Mouse (Mus musculus): Measurements from ENCODE around the gene Paqr3. TPM values are rescaled to one million over a fixed set of nuclear protein-coding genes. Genes with fewer than 3 reads are reported as not detected.

The Paqr3 gene
- polyA plus RNA-seq, 1 experiment, result 16.1 TPM

DNA sequence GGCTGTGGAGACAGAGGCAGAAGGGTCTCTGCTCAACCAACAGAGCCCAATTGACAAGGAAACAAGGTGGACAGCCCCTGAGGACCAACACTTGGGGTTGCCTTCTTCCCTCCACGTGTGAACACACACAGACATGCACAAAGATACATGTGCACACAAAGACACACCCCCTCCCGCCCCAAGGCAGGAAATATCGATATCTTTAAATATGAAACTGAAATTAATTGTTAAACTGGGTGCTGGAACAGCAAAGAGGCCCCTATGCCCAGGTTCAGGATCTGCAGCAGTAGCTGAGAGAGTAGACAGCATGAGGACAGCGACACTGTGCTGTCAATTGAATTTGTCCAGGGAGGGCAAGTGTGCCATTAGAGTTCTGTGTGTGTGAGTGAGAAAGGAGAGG lies 45.6 kb downstream of the Paqr3 start:
- TF ChIP-seq CTCF (IDR thresholded peaks at IDR 0.05; ENCODE audit: extremely low read depth, insufficient read depth, low read length), result no peak
- Histone ChIP-seq H3K4me3 (ENCODE audit: insufficient read depth, low read length) (no peak overlapping the region), H3K27ac (ENCODE audit: insufficient read depth, low read length) (no peak overlapping the region), H3K4me1 (ENCODE audit: control insufficient read depth, insufficient read depth, low read length) (no peaks in the 10 kb centered on the region)

DNA sequence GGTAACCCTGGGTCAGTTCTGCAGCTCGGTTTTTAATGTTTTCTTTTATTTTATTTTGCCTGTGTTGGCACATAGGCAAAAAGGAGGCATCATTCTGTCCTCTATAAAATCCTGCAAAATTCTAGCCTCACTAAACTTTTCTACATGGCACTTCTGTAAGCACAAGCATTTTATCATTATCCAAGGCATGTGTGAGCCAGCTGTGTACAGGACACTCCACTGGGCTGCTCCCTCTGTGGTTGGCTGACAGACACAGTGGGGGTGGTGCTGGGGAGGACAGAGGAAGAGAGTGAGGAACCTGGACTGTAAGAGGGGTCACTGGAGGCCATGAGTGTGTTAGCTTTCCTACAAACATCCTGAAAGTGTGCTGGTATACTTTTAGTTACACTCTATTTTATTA lies 49.4 kb downstream of the Paqr3 start:
- no peaks in the 10 kb centered on the region for H3K4me1 ChIP-seq (ENCODE audit: control insufficient read depth, insufficient read depth, low read length)
- no peak overlapping the region for H3K27ac ChIP-seq (ENCODE audit: insufficient read depth, low read length)
- no peak for TF ChIP-seq CTCF (IDR thresholded peaks at IDR 0.05; ENCODE audit: extremely low read depth, insufficient read depth, low read length)
- TF ChIP-seq POLR2A (IDR thresholded peaks at IDR 0.05; ENCODE audit: extremely low read depth, insufficient read depth, low read length), result no peak
- no peak overlapping the region for H3K4me3 ChIP-seq (ENCODE audit: insufficient read depth, low read length)

DNA sequence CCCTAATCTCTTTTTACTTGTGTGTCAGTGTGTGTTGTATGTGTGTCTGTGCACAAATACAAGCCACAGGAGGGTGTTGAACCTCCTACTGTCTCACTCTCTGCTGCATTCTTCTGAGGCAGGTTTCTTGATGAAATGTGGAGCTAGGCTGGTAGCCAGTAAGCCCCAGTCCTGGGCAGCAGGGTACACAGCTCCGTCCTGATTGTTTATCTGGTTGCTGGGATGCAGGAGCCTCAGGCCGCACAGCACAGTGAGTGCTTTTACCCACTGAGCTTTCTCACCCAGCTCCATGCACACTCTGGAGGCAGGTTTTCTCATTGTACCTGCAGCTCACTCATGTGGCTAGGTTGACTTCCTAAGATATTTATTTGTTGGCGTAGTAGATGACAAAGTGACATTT lies 50.5 kb downstream of the Paqr3 start:
- Histone ChIP-seq H3K27ac (ENCODE audit: insufficient read depth, low read length) (no peak overlapping the region), H3K4me3 (ENCODE audit: insufficient read depth, low read length) (no peak overlapping the region), H3K4me1 (ENCODE audit: control insufficient read depth, insufficient read depth, low read length) (no peaks in the 10 kb centered on the region)
- TF ChIP-seq CTCF (IDR thresholded peaks at IDR 0.05; ENCODE audit: extremely low read depth, insufficient read depth, low read length) (no peak), POLR2A (IDR thresholded peaks at IDR 0.05; ENCODE audit: extremely low read depth, insufficient read depth, low read length) (no peak)

DNA sequence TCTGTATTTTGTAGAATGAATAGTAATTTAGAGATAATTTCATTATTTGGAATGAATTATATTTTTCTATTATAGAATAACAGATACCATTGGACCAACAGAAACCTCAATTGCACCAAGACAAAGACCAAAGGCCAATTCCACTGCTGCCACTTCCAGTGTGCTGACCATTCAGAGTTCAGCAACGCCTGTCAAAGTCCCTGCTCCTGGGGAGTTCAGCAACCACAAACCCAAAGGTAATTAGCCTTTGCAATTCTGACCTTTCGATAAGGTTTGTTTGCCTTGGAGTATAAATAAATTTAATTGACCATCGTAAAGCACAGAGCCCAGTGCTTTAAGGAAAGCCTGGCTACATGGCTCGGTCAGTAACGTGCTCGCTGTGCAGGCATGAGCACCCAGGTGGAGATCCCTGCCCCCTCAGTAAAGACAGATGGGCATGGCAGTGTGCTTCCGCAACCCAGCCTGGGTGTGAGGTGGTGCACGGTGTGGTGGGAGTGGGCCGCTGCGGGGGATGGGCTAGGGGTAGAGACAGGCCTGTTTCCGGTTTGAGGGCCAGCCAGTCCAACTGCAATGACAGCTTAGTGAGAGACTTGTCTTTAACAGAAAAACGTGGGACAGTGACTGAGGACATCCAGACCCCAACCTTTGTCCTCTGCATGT lies 54.5 kb downstream of the Paqr3 start:
- TF ChIP-seq POLR2A (IDR thresholded peaks at IDR 0.05; ENCODE audit: extremely low read depth, insufficient read depth, low read length) (no peak), CTCF (IDR thresholded peaks at IDR 0.05; ENCODE audit: extremely low read depth, insufficient read depth, low read length) (no peak)
- Histone ChIP-seq H3K27ac (ENCODE audit: insufficient read depth, low read length) (no peak overlapping the region), H3K4me3 (ENCODE audit: insufficient read depth, low read length) (no peak overlapping the region), H3K4me1 (ENCODE audit: control insufficient read depth, insufficient read depth, low read length) (no peaks in the 10 kb centered on the region)

DNA sequence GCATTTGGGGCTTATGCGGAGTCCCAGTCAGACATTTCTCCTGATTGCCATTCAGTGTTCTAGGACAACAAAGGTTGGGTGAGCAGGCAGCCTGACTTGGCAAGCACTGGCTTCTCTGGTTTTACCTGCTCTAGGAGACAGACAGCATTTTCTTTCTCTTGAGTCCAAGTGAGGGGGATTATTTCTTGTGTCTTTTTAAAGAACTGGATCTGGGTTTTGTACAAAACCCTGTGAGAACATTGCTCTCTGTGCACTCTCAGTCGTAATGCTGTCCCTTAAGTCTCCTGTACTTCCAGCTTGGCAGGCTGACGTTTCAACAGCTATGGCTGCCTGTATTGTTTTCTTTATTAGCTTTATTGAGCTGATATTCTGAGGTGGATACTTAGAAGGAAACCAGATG lies 55.0 kb downstream of the Paqr3 start:
- Histone ChIP-seq H3K4me1 (ENCODE audit: control insufficient read depth, insufficient read depth, low read length) (no peaks in the 10 kb centered on the region), H3K27ac (ENCODE audit: insufficient read depth, low read length) (no peak overlapping the region), H3K4me3 (ENCODE audit: insufficient read depth, low read length) (no peak overlapping the region)
- TF ChIP-seq CTCF (IDR thresholded peaks at IDR 0.05; ENCODE audit: extremely low read depth, insufficient read depth, low read length) (no peak), POLR2A (IDR thresholded peaks at IDR 0.05; ENCODE audit: extremely low read depth, insufficient read depth, low read length) (no peak)

DNA sequence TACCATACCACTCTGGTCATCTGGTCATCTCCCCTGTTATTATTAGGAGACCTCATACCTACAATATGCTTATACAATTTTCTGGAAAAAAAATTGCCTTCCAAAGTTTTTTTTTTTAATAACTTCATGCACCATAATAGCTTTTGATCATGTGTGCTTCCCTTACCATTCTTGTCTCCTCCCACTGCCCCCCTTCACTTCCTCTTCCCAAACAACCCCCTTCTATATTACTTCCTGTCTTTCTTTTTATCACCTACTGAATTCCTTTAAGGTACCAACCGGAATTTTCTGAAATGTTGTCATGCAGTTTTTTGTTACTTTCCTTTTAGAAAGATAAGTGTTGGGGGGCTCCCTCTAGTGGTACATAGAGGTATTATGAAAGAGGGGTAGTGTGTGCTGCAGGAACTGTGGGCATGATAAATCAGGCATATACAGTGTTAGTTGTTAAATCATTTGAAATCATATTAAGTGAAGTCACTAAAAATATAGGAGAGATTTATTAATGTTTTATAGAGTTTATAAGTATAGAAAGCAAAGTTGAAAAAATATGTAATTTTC lies 55.8 kb downstream of the Paqr3 start:
- TF ChIP-seq CTCF (IDR thresholded peaks at IDR 0.05; ENCODE audit: extremely low read depth, insufficient read depth, low read length) (no peak), POLR2A (IDR thresholded peaks at IDR 0.05; ENCODE audit: extremely low read depth, insufficient read depth, low read length) (no peak)
- H3K4me1 ChIP-seq (ENCODE audit: control insufficient read depth, insufficient read depth, low read length), result no peaks in the 10 kb centered on the region
- H3K4me3 ChIP-seq (ENCODE audit: insufficient read depth, low read length), result no peak overlapping the region
- no peak overlapping the region for H3K27ac ChIP-seq (ENCODE audit: insufficient read depth, low read length)

DNA sequence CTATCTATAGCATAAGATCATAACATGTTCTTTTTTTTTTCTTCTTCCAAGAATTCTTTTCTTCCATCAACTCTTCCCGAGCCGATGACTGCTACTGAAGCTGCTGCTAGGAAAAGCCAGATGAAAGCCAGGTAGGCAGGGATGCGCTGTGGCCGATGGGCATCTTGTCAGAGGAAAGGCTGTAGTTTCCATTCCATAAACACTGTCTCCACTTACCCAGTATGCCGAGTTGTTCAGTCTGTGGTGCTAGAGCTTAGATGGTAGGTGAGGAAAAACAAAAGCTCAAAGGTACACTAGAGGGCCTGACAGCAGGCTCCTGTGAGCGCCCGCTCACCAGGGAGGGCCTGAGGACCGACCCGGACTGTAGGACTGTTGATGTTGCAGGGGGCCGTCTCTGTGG lies 56.6 kb downstream of the Paqr3 start:
- H3K4me3 ChIP-seq (ENCODE audit: insufficient read depth, low read length), result no peak overlapping the region
- TF ChIP-seq POLR2A (IDR thresholded peaks at IDR 0.05; ENCODE audit: extremely low read depth, insufficient read depth, low read length), result no peak
- no peak for TF ChIP-seq CTCF (IDR thresholded peaks at IDR 0.05; ENCODE audit: extremely low read depth, insufficient read depth, low read length)
- H3K27ac ChIP-seq (ENCODE audit: insufficient read depth, low read length), result no peak overlapping the region
- no peaks in the 10 kb centered on the region for H3K4me1 ChIP-seq (ENCODE audit: control insufficient read depth, insufficient read depth, low read length)

DNA sequence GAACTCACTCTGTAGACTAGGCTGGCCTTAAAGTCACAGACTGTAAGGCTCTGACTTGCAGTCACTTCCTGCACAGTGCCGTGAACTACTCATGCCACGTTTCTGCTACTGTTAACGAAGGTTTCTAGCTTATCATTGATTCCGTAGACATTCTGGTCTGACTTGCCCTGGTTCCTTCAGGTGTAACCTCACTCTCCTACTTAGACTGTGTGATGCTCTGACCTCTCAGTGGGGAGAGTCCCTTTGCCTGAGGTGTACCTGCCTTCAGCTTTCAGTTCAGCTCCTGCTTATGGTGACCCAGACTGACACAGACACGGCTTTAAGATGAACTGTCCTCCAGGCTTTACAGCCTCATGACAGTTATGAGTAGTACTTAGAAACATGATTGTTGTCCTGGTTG lies 57.2 kb downstream of the Paqr3 start:
- Histone ChIP-seq H3K4me1 (ENCODE audit: control insufficient read depth, insufficient read depth, low read length) (no peaks in the 10 kb centered on the region), H3K27ac (ENCODE audit: insufficient read depth, low read length) (no peak overlapping the region), H3K4me3 (ENCODE audit: insufficient read depth, low read length) (no peak overlapping the region)
- TF ChIP-seq CTCF (IDR thresholded peaks at IDR 0.05; ENCODE audit: extremely low read depth, insufficient read depth, low read length), result no peak
- TF ChIP-seq POLR2A (IDR thresholded peaks at IDR 0.05; ENCODE audit: extremely low read depth, insufficient read depth, low read length), result no peak

DNA sequence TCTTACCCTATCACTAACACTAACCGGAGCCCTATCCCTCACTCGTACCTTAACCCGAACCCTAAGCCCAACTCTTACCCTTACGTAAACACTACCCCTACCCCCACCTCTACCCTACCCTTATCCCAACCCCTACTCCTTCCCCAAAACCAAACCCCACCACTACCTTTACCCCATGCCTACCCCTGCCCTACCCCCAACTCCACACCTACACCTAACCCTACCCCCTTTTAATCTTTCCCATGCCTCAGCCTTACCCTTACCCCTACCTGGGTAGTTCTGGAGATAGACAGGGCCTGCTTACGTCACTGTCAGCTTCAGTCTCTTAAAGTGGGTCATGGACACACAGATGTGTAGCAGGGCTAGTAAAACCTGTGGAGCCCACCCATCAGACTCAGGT lies 62.5 kb downstream of the Paqr3 start:
- Histone ChIP-seq H3K27ac (ENCODE audit: insufficient read depth, low read length) (no peak overlapping the region), H3K4me3 (ENCODE audit: insufficient read depth, low read length) (no peak overlapping the region), H3K4me1 (ENCODE audit: control insufficient read depth, insufficient read depth, low read length) (no peaks in the 10 kb centered on the region)
- TF ChIP-seq POLR2A (IDR thresholded peaks at IDR 0.05; ENCODE audit: extremely low read depth, insufficient read depth, low read length), result no peak

DNA sequence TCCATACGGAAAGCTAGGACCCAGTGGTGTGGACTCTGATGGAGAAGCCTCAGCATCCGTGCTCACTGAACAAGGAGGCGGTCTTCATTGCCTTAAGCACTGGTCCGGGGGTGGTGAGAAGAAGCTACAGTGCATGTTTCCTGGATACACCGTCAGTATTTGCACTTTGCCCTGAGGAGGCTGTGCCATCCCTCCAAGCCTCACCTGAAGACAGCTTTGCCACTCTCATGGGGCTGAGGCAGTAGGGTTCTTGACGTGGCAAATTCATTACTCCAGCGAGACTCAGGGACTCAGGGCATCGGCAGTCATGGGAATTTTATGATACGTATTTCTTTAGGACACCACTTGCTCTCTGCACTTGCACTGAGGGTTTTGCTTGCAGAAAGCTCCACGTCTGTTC lies 64.7 kb downstream of the Paqr3 start:
- Histone ChIP-seq H3K27ac (ENCODE audit: insufficient read depth, low read length) (no peak overlapping the region), H3K4me3 (ENCODE audit: insufficient read depth, low read length) (no peak overlapping the region), H3K4me1 (ENCODE audit: control insufficient read depth, insufficient read depth, low read length) (no peaks in the 10 kb centered on the region)
- no peak for TF ChIP-seq POLR2A (IDR thresholded peaks at IDR 0.05; ENCODE audit: extremely low read depth, insufficient read depth, low read length)
- TF ChIP-seq CTCF (IDR thresholded peaks at IDR 0.05; ENCODE audit: extremely low read depth, insufficient read depth, low read length), result no peak
